Mouse (Mus musculus): Measurements from ENCODE around the gene Amigo2.

DNA sequence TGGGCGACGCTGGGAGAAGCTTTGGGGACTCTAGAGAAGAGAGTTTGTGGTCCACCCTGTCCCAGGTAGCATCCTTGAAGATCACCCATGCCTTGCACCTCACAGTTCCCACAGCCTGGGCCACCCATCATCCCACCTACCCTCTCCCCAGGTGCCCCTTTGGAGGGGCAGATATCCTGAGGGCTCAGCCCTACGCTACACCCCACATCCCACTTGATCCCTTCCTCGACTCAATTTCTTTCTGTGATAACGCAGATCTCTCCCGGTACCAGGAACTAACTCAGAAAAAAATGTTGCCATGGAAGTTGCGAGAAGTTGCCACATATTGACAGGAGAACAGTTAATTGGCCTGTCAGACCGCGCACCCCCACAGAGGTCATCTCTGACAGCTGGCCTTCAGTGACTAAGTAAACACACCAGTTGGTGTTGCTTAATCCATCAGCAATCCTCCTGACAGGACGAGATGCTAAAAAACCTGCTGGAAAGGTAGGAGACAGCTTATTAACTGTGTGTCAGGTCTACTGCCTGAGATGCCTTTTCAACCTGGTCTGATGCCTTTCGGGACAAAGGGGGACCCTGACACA, 17.5 kb downstream of the Amigo2 start:
- TF ChIP-seq TBP (conservative IDR thresholded peaks at IDR 0.05; ENCODE audit: low read depth, low read length) = no peak
- no peak for TF ChIP-seq RAD21 (IDR thresholded peaks at IDR 0.05; ENCODE audit: low read depth, low read length)
- TF ChIP-seq EP300 (IDR thresholded peaks at IDR 0.05; ENCODE audit: low read length) = no peak
- no peak for TF ChIP-seq POLR2A (IDR thresholded peaks at IDR 0.05; ENCODE audit: low read depth, low read length)
- TF ChIP-seq BHLHE40 (IDR thresholded peaks at IDR 0.05; ENCODE audit: low read depth, low read length) = no peak
